Mouse (Mus musculus) adrenal gland, postnatal 14 days (tissue): Measurements from ENCODE around the gene Btnl1. TPM values are rescaled to one million over a fixed set of nuclear protein-coding genes. Genes with fewer than 3 reads are reported as not detected.

Source experiments
- DNase-seq: peaks from one replicate; pipeline ENCODE4 v3.0.0; 2021; ENCODE audit warnings: mixed read lengths
- long read RNA-seq, 2 experiments: library from polyadenylated mRNA; stranded (forward); transcript quantifications; one replicate each; pipeline ENCODE4 v2.0.0; 2021
- total RNA-seq: library from RNA; stranded (reverse); gene quantifications from 2 replicates; pipeline ENCODE4 v1.2.3, GENCODE M21; 2021

Btnl1 gene
- total RNA-seq = 0.23 TPM in 1 of 2 replicates, not detected in the other
- long read RNA-seq, experiment 1 = 0 reads
- long read RNA-seq, experiment 2 = 0 reads

- DNase-seq = no peak
Observed at GRCm38 (mm10) chr17:34376847-34377246, at the start of gene Btnl1. Gene Btnl1 (plus strand): TSS chr17:34377132.

GRCm38 (mm10) chr17:34329807-34330206, 47.1 kb upstream of the Btnl1 start:
- no peak for DNase-seq

- DNase-seq = no peak
Observed at GRCm38 (mm10) chr17:34331200-34331599, 45.7 kb upstream of the Btnl1 start.

- no peak for DNase-seq
Observed at GRCm38 (mm10) chr17:34340619-34341402, 36.1 kb upstream of the Btnl1 start.

GRCm38 (mm10) chr17:34344882-34345281, 32.0 kb upstream of the Btnl1 start:
- no peak for DNase-seq

GRCm38 (mm10) chr17:34345486-34345885, 31.4 kb upstream of the Btnl1 start:
- no peak for DNase-seq

GRCm38 (mm10) chr17:34346041-34346440, 30.9 kb upstream of the Btnl1 start:
- DNase-seq = no peak

- DNase-seq = peak; percentile 54
Observed at GRCm38 (mm10) chr17:34347606-34348308, 29.2 kb upstream of the Btnl1 start.

- DNase-seq = peak; percentile 82
Observed at GRCm38 (mm10) chr17:34349429-34349828, 27.5 kb upstream of the Btnl1 start.

- DNase-seq = no peak
Observed at GRCm38 (mm10) chr17:34354539-34354938, 22.4 kb upstream of the Btnl1 start, which contains the start of gene Btnl2. Gene Btnl2 (plus strand): TSS chr17:34354822.

- no peak for DNase-seq
Observed at GRCm38 (mm10) chr17:34354940-34355339, 22.0 kb upstream of the Btnl1 start.

GRCm38 (mm10) chr17:34362954-34363546, 13.9 kb upstream of the Btnl1 start:
- DNase-seq = no peak

- no peak for DNase-seq
Observed at GRCm38 (mm10) chr17:34363676-34364310, 13.1 kb upstream of the Btnl1 start.

GRCm38 (mm10) chr17:34365031-34365430, 11.9 kb upstream of the Btnl1 start:
- DNase-seq = no peak

- DNase-seq = no peak
Observed at GRCm38 (mm10) chr17:34370563-34370962, 6.4 kb upstream of the Btnl1 start.

GRCm38 (mm10) chr17:34373055-34373709, 3.8 kb upstream of the Btnl1 start:
- DNase-seq = no peak

GRCm38 (mm10) chr17:34377450-34378209, 698 bp downstream of the Btnl1 start:
- DNase-seq = no peak

GRCm38 (mm10) chr17:34378716-34379115, 1.8 kb downstream of the Btnl1 start:
- no peak for DNase-seq

GRCm38 (mm10) chr17:34379451-34379850, 2.5 kb downstream of the Btnl1 start:
- no peak for DNase-seq

- no peak for DNase-seq
Observed at GRCm38 (mm10) chr17:34381876-34382275, 4.9 kb downstream of the Btnl1 start.

- DNase-seq = peak; percentile 28
Observed at GRCm38 (mm10) chr17:34383212-34383611, 6.3 kb downstream of the Btnl1 start.
